Mouse (Mus musculus) gastrocnemius, adult 2 months (tissue): Measurements from ENCODE around the gene Cluh. TPM values are rescaled to one million over a fixed set of nuclear protein-coding genes. Genes with fewer than 3 reads are reported as not detected.

Experiments used
- DNase-seq: peaks from one replicate; pipeline ENCODE4 v3.0.0; 2022
- H3K27ac ChIP-seq: fragments of 200-600 bp; 2 replicates; pipeline ENCODE4 v1.8.1; 2022; ENCODE audit warnings: mild to moderate bottlenecking
- H3K4me3 ChIP-seq: fragments of 200-600 bp; 2 replicates; pipeline ENCODE4 v1.8.1; 2022; ENCODE audit warnings: mild to moderate bottlenecking, moderate library complexity
- CTCF ChIP-seq: fragments of 200-600 bp; IDR thresholded peaks from 2 replicates; pipeline ENCODE4 v1.8.1; 2022; ENCODE audit warnings: antibody characterized with exemption, mild to moderate bottlenecking, moderate library complexity
- intact Hi-C: fragments of 180-260 bp; cut with DNase I; formaldehyde crosslinking; loops from one replicate; pipeline ENCODE4 v1.15.1; 2025
- total RNA-seq, 2 experiments: library from RNA; stranded (reverse); gene quantifications; 2 replicates each; pipeline ENCODE4 v1.2.3; 2021

Gene Cluh
- total RNA-seq, 2 experiments from 2014 or later: 84.7 to 110 TPM

DNA sequence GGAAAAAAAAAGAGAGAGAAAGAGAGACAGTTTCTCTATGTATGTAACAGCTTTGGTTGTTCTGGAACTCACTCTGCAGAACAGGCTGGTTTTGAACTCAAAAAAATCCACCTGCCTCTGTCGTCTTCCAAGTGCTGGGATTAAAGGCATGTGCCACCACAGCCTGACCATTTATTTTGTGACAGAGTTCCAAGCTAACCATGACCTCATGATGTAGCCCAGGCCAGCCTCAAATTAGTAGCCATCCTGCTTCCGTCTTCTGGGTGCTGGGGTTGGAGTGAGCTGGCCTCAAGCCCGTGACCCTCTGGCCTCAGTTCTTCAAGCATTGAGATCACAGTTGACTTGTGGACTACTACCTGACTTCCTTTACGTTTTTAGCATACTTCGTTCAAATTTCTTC, 19.2 kb downstream of the Cluh start:
- intact Hi-C loops: no loop called here
- Histone ChIP-seq H3K4me3 (no peak overlapping the region), H3K27ac (no peak overlapping the region)
- no peak for DNase-seq
- no peak for TF ChIP-seq CTCF

GRCm38 (mm10) chr11:74668971-74669370, 19.7 kb downstream of the Cluh start:
- DNase-seq: no peak

DNA sequence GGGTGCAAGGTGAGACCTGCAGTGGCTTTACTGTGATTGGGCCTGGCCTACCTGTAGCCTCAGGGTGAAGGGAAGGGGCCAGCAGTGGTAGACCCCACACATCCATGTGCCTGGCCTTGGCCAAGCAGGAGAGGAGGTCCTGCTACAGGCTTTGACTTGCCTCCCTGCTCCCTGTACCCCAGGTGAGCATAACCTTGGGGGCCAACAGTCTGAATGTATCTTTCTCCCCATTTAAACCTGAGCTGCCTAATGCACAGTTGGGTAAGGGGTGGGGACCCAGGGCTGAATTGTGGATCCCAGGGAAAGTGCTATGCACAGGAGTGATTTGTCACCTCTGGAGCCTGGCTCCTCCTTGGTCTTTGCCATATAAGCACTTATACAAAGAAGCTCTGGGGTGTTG, 20.9 kb downstream of the Cluh start:
- H3K4me3 ChIP-seq: no peak overlapping the region
- no peak overlapping the region for H3K27ac ChIP-seq
- intact Hi-C loops: no loop called here
- DNase-seq: no peak
- TF ChIP-seq CTCF: no peak

More at GRCm38 (mm10) chr11:74668971-74669370, 19.7 kb downstream of the Cluh start:
- no peak overlapping the region for H3K27ac ChIP-seq
- no peak overlapping the region for H3K4me3 ChIP-seq
- TF ChIP-seq CTCF: no peak
- intact Hi-C loops: no loop called here

DNA sequence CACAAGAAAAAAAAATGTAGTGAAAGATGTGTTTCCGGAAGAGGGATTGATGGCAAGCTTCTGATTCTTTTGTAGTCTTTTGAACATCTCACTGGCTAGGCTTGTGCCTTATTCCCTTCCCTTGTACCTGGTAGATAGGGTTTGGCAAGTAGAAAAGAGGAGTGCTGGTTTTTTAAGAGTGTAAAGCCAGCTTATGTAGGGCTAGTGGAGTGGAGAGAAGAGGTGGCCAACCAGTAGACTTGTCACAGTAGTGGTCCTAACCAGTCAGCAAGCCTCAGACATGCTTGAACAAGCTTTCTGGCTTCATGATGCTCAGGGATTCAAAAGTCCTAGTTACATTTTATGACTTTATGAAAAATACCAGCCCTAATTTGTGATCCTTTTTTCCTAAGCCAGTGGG, 21.7 kb downstream of the Cluh start:
- intact Hi-C loops: no loop called here
- DNase-seq: no peak
- no peak for TF ChIP-seq CTCF
- H3K4me3 ChIP-seq: no peak overlapping the region
- H3K27ac ChIP-seq: no peak overlapping the region

GRCm38 (mm10) chr11:74671839-74672238, 22.5 kb downstream of the Cluh start:
- no peak for TF ChIP-seq CTCF
- Histone ChIP-seq H3K27ac (no peak overlapping the region), H3K4me3 (no peak overlapping the region)
- intact Hi-C loops: no loop called here
- DNase-seq: no peak

DNA sequence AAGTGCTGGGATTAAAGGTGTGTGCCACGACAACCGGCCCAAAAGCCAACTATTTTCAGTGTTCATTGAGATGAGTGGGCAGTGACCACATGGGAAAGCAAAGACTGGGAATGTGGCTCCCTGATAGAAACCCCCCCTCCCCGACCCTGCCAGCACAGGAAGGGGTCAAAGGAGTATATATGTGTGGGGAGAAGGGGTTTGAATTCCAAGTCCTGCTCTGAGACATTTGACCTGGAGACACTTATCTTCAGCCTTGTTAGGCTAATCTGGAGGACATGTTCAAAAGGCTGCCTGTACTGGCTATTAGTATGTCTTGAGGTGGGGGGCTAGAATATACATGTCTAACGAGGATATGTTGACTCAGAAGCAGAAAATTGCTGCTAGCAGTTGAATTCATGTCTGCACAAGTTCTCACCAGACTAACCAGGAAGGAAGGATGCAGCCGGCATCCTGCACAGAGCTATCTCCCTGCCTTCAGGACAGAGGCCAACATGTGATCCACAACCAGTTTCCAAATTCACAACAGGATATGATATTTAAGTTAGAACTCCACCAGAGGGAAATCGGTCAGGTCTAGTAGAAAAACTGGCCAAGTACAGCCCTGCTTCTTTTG, 23.7 kb downstream of the Cluh start:
- DNase-seq: no peak
- Histone ChIP-seq H3K27ac (no peak overlapping the region), H3K4me3 (no peak overlapping the region)
- no peak for TF ChIP-seq CTCF
- intact Hi-C loops: no loop called here

GRCm38 (mm10) chr11:74673561-74673960, 24.3 kb downstream of the Cluh start:
- intact Hi-C loops: no loop called here
- TF ChIP-seq CTCF: no peak
- Histone ChIP-seq H3K4me3 (no peak overlapping the region), H3K27ac (no peak overlapping the region)
- no peak for DNase-seq

DNA sequence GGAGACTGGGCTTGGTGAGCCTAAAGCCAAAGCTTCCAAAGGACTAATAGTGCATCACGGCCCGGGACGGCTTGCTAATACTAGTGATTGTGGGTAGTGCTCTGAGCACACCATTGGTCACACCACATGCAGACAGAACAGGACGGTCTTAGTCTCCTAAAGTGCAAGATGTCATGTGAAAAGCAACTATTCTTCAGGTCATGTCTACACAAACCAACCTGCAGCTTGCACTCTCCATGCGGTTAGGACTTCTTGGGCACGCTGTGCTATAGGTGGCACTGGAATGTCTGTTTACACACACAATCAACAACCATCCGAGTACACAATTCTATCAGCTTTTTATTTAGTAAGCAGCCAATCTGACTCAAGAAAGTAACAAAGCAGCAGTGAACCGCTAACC, 25.4 kb downstream of the Cluh start:
- no peak overlapping the region for H3K4me3 ChIP-seq
- no peak for DNase-seq
- TF ChIP-seq CTCF: no peak
- intact Hi-C loops: no loop called here
- H3K27ac ChIP-seq: no peak overlapping the region

GRCm38 (mm10) chr11:74675156-74675555, 25.9 kb downstream of the Cluh start:
- intact Hi-C loops: no loop called here
- no peak overlapping the region for H3K4me3 ChIP-seq
- no peak for TF ChIP-seq CTCF
- H3K27ac ChIP-seq: no peak overlapping the region
- DNase-seq: no peak

DNA sequence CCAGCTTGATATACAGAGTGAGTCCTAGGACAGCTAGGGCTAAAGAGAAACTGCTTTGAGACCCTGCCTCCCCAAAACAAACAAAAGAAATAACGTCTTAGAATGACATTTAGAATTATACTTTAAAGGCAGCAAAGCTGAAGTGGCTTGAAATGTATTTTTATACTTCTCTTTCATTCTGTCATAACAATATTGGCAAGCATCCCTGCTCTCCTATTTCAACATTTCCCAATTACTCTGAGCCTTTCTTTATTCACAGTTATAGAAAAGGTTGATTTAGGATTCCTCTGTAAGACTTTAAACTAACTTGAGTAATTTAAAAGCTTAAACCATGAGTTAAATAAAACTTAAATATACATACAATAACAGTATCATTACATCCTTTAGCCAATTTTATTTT, 42.9 kb downstream of the Cluh start:
- intact Hi-C loops: no loop called here
- DNase-seq: no peak
- no peak for TF ChIP-seq CTCF

GRCm38 (mm10) chr11:74699505-74699904, 50.2 kb downstream of the Cluh start:
- no peak for TF ChIP-seq CTCF
- no peak overlapping the region for H3K27ac ChIP-seq
- intact Hi-C loops: no loop called here
- H3K4me3 ChIP-seq: no peak overlapping the region
- no peak for DNase-seq

More for the DNA sequence above, 42.9 kb downstream of the Cluh start:
- no peak overlapping the region for H3K27ac ChIP-seq
- no peak overlapping the region for H3K4me3 ChIP-seq

GRCm38 (mm10) chr11:74704068-74704467, 54.8 kb downstream of the Cluh start:
- DNase-seq: no peak
- no peak for TF ChIP-seq CTCF
- Histone ChIP-seq H3K27ac (no peak overlapping the region), H3K4me3 (no peak overlapping the region)
- intact Hi-C loops: no loop called here

DNA sequence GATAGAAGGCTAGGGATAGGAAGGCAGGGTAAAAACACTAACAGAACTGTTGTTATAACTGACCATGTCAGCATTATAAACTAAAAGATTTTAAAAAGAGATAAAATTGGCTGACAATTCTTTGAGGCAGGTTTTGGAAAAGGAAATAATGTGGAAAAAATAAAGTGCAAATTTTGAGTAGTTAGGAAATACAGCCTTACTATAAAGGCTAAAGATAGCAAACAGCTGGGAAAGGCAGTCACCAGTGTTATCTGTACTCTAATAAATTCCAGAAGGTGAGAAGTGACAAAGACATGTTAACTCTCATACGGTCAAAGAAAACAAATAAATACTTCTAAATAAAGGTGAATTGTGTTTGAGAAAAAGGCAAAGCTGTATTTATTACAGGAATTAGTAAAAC, 59.5 kb downstream of the Cluh start:
- intact Hi-C loops: no loop called here
- DNase-seq: no peak
- no peak for TF ChIP-seq CTCF
- no peak overlapping the region for H3K27ac ChIP-seq
- no peak overlapping the region for H3K4me3 ChIP-seq

DNA sequence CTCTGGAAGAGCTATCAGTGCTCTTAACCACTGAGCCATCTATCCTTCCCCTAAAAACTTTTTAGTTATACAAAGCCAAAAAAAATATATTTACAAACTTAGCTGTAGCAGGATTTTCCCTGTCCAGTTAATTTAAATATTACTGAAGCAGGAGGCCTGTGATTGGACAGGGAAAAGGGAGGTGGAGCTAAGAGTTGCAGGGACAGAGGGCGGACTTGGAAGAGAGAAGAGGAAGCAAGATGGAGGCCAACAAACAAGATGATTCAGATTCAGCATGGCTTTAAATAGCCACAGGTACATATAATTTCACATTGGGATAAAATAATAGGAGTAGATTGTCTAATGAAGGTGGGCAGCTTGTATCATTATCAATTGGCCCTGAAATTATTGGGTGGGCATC, 61.4 kb downstream of the Cluh start:
- no peak for DNase-seq
- TF ChIP-seq CTCF: no peak
- H3K4me3 ChIP-seq: no peak overlapping the region
- intact Hi-C loops: no loop called here
- H3K27ac ChIP-seq: no peak overlapping the region
